Mouse (Mus musculus) lung, postnatal 10 days (tissue): Measurements from ENCODE around the gene Gm2042.
"Not testable (repeated sequence)": the region's sequence is repeated elsewhere in the genome, so short reads cannot be mapped to it uniquely, and the experiment has no call there.

Experiments used
- DNase-seq: peaks from one replicate; pipeline ENCODE4 v3.0.0; 2021

The Gm2042 gene

DNA sequence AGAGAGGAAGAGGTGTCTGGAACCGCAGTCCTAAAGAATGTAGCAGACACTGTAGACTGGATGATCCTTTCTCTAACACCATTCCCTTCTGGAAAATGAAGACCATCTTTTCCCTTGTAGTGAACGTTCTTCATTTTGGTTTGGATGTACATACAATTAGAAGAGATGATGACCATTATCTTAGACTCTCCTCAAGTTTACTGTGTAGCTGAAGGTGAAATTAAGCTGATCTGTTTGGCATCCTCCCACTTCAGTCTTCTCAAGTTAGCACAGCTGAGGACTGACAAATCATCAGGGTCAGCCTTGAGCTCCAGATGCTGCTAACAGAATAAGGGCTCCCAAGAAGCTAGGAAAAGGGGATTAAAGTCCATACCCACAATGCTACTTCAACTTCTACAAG, at the start of gene Gm2042:
Gene Gm2042, plus strand, starts transcription at position 301 of the 400 bp plus-strand sequence.
- not testable (repeated sequence) for DNase-seq

DNA sequence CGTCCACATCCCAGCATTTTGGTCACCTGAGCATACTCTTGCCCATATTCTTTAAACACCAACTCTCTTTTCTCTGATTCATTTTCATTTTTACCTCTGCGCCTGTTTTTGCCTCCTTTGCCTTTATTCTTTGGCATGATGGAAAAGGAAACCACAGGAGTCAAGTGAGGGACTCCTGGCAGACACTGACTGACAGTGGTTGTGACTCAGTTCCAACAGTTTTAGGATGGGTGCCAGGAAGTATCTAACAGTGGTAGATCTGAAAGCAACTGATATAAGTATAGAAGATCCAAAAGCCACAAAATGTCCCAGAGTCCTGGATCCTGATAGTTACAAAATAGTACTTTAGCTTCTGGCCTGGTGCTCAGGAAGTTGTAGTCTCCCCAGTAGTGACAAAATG, 34.2 kb upstream of the Gm2042 start, which contains the start of gene Gm2035:
Gene Gm2035, minus strand, starts transcription at position 137 of the 400 bp plus-strand sequence.
- not testable (repeated sequence) for DNase-seq

DNA sequence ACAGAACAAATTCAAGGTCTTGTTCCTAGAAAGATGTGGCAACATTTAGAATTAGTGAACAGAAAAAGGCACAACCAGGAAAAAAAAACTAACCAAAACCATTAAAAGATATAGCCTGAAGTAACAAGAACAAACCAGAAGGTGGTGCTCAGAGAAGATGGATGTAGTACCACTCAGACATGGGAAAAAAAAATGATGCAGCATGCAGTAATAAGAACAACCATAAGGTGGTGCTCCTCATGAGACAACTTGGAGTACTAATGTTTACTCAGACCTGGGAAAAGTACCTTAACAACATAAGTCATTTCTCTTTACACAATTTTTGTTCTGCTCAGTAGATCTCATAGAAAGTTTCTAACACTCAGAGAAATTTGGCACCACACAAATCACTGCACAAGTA, 30.1 kb downstream of the Gm2042 start:
- DNase-seq = not testable (repeated sequence)

DNA sequence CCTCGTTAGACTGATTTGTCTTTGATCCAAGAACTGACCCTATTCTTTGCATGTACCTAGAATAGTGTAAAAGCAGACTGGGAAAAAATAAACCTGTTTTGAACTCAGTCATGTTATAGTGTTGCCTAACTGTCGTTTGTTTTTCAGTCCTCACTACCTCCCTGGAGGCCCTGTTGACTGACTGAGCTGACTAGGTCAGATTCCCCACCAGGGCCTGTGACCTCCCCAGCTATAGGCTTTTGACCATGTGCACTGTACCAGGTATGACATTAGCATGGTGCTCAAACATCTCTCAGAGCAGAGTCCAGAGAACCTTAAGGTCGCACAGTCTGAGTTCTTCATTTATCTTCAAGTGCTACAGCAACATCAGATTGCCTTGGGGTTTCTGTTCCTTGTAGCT, 50.2 kb downstream of the Gm2042 start:
- DNase-seq = not testable (repeated sequence)
